In genomic region chr7:144470545-144471059, GRCm38 (mm10) we compare ENCODE assay signal across 8 mouse cellular contexts. TPM values are rescaled to one million over a fixed set of nuclear protein-coding genes. Genes with fewer than 3 reads are reported as not detected.
DNase-seq lines count a peak whose midpoint lies in the region; ATAC-seq and TF ChIP-seq lines count a peak whose summit lies in the region.

Gene Cttn (minus strand): TSS chr7:144471009.

- TF ChIP-seq CTCF in hindbrain, postnatal 0 days (IDR thresholded peaks at IDR 0.05; ENCODE audit: low read depth) = no peak

- H3K4me2 ChIP-seq in hindbrain, postnatal 0 days (ENCODE audit: low read depth, low read length) = peak within 1 kb of the TSS; percentile 80

- H3K27me3 ChIP-seq in hindbrain, postnatal 0 days (ENCODE audit: insufficient read depth, low read length) = no peaks in the 10 kb centered on the region

- DNase-seq in adrenal gland, adult (ENCODE audit: inconsistent age in 2 of 2, low spot score in 1 of 2) = peak; percentile 94 to 97
- peak; percentile 94 for DNase-seq in embryo, embryonic 10.5 days (ENCODE audit: low spot score)
- DNase-seq in gastrocnemius, postnatal 10 days = peak; percentile 89
- DNase-seq in hindbrain, postnatal 0 days (ENCODE audit: low spot score) = peak; percentile 95
- peak; percentile 86 to 89 for DNase-seq in left cerebral cortex, adult 18-20 months (ENCODE audit: low spot score in 2 of 2)
- DNase-seq in lung, postnatal 36 days = peak; percentile 95
- peak; percentile 87 to 90 for DNase-seq in right cerebral cortex, adult 2 months (ENCODE audit: low spot score in 2 of 2)
- DNase-seq in urinary bladder, postnatal 14 days (ENCODE audit: low spot score) = peak; percentile 92

- H3K9me3 ChIP-seq in hindbrain, postnatal 0 days (ENCODE audit: low read length) = no peaks in the 10 kb centered on the region

- H3K9ac ChIP-seq in hindbrain, postnatal 0 days (replicated peaks; ENCODE audit: low read length) = peak within 1 kb of the TSS; percentile 95

- WGBS in hindbrain, postnatal 0 days = 1% methylated on average over 29 of the region's 30 CpGs

- peak within 1 kb of the TSS; percentile 93 for H3K4me3 ChIP-seq in hindbrain, postnatal 0 days (ENCODE audit: low read length)

- peak; percentile 97 for ATAC-seq in hindbrain, postnatal 0 days

- peaks cover 11% of the 10 kb centered on the region for H3K4me1 ChIP-seq in hindbrain, postnatal 0 days (ENCODE audit: insufficient read depth, low read length)

- no peaks in the 10 kb centered on the region for H3K36me3 ChIP-seq in hindbrain, postnatal 0 days (ENCODE audit: insufficient read depth, low read length)

- peak within 1 kb of the TSS; percentile 90 for H3K27ac ChIP-seq in hindbrain, postnatal 0 days

RNA-seq across cellular contexts. Expression of gene Cttn, which starts in this region (rescaled TPM):
- total RNA-seq in gastrocnemius, postnatal 10 days (2021) = 10 to 100 TPM; 55.7 to 62.8 TPM
- 120 TPM in 2 replicates for total RNA-seq in hindbrain, postnatal 0 days (2014; rRNA removed)
- 154 and 157 TPM in 2 replicates for polyA plus RNA-seq in hindbrain, postnatal 0 days (2015; fragmentation: Nextera tagmentation; extraction: Ambion mirVana)
- total RNA-seq in left cerebral cortex, adult 18-20 months (2021) = 100 to 1,000 TPM in 1 of 2 experiments, 10 to 100 TPM in 1; 91.7 to 103 TPM

Comparison
In these comparisons a context has a peak if more than half of its experiments do, and no peak if none do; other contexts are left out.
1. Peak in every context shown above with its lines: DNase-seq, ATAC-seq, H3K4me3 ChIP-seq and H3K27ac ChIP-seq.